Mouse (Mus musculus) gastrocnemius, postnatal 14 days (tissue): ENCODE data around the gene Chat. TPM values are rescaled to one million over a fixed set of nuclear protein-coding genes. Genes with fewer than 3 reads are reported as not detected.
"Not testable (repeated sequence)": the region's sequence is repeated elsewhere in the genome, so short reads cannot be mapped to it uniquely, and the experiment has no call there.

Source experiments
- DNase-seq: peaks from one replicate; pipeline ENCODE4 v3.0.0; 2021; ENCODE audit warnings: mixed read lengths
- intact Hi-C: fragments of 180-260 bp; cut with DNase I; formaldehyde crosslinking; loops from one replicate; pipeline ENCODE4 v1.15.1; 2025; ENCODE audit warnings: low total_unique reads
- total RNA-seq, 2 experiments: library from RNA; stranded (reverse); gene quantifications; 2 replicates each; pipeline ENCODE4 v1.2.3; 2021

Chat gene
- total RNA-seq, 2 experiments from 2014 or later = not detected

DNA sequence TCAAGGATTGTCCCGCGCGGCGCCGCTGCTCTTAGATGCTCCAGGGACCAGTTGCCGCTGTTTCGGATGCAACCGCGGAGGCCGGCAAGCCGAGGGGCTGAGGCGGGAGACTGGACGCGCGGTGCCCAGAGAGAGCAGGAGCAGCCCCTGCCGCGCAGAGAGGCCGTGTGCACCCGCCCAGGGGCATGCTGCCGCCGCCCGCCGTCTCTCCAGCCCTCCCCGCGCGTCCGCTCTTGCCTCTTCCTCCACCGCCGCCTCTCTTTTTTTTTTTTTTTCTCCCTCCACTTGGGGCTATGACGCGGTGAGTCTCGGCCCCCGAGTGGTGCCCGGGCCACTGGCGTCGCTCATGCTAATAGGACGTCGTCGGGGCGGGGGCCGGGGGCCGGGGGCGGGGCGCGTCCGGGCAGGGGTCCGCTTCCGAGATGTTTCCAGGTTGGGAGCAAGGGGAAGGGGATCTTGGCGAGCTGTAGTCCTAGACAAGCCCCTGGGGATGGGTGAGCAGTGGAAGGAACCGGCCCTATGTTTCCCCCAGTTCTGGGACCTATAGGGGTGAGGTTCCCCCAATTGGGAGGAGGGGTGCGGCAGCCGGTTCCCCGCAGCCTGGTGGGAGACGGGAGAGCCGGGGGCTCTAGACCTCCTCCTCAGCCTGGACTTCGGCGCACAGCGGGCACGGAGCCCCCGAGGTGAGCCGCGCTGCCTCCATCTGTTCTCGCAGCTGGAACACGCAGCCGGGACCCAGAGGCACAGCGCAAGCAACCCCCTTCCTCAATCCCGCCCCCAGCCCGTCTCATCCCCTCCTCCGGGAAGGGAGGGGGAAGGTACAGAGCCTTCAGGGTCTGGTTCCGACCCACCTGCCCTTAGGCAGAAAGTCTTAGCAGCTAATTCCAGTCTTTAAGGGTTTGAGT lies 936 bp downstream of the Chat start, which contains the start of gene Slc18a3:
TSS of gene Slc18a3 (minus strand) at position 250 of the 905 bp plus-strand sequence.
- intact Hi-C loops = loop anchor here (10.0 kb wide), 1 partner anchor 140 kb away; the partner anchor contains the start of gene Ogdhl
- DNase-seq = no peak

DNA sequence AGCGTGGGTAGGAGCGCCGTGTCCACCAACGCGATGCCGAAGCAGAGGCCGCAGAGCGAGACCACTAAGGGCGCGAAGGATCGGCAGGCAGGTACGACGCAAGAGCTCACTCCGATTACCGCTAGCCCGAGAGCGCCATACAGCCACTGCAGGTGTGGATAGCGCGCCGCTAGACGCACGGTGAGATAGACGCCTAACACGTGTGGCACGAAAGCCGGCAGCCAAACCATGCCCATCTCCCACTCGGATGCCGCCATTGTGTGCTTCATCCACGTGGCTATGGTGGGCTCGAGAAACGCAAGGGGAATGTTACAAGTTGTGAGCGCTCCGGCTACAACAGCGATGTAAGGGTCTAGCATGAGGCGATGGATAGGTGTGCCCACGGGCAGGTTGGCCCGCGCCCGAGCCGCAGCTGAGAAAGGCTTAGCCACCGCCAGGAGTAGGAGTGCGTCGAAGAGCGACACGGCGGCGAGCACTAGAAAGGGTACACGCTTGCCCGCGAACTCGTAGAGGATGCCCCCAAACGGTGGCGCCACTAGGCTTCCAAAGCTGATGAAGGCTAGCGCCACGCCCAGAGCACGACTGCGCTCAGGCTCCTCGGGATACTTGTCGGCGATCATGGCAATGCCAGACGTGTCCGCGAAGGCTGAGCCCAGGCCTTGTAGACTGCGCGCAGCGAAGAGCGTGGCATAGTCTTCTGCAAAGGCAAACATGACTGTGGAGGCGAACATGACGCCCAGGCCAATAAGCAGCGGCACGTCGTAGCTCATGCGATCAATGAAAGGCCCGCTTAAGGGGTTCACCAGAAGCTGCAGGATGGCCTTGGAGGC lies 2.4 kb downstream of the Chat start:
- intact Hi-C loops = loop anchor here (10.0 kb wide), 1 partner anchor 139 kb away; the partner anchor contains the start of gene Ogdhl
- no peak for DNase-seq

DNA sequence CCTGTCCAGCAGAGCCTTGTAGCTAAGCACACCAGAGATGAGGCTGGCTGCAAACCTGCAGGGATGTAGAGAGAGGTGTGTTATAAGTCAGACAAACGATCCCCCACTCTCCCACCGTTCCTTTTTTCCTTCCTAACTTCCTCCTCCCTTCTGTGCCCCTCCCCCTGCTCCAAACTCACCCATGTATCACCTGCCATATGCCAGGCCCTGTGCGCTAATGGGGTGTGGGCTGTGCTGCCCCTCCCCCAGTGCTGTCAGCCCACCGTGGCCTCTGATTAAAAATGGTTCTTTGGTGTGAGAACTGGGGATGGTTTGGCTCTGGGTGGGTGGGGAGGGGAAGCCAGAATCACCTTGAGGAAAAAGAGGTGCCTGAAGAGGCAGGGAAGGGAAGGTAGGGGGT lies 13.2 kb downstream of the Chat start:
- intact Hi-C loops = no loop called here
- DNase-seq = no peak

DNA sequence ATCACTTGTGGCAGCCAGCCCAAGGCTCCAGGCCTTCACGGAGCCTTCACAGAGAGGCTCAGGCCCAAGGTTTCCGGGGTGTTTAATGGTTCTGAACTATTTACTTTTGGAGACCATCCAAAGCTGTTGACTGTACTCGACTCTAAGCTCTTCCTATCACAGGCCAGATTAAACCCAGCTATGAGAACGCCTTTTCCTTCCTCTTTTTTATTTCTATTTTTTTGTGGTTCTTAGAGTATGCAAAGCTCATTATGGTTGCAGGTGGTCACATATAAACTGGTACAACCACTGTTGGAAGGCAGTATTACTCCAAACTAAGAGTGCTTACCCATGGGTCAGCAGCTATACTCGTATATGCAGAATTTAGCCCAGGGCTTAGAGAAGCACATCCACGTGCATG lies 18.8 kb downstream of the Chat start:
- no peak for DNase-seq
- intact Hi-C loops = no loop called here

DNA sequence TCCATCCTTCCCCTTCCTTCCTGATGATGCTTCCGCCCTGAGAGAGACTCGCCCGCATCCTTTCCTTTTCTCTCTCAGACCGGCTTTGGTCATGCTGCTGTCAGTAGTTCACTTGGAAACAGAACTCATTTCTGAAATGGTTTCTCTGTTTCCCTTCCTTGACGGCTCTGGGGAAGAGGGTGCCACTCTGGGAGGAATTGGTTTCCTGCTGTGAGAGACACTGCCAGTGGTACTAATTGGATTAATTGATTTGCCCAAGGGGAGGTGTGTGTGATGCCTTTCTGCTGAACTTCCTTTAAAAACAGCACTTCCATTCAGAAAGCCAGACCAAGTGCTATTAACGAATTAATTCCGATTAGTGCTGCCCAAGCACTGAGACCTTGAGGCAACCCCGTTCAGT lies 22.3 kb downstream of the Chat start:
- no peak for DNase-seq
- intact Hi-C loops = no loop called here

DNA sequence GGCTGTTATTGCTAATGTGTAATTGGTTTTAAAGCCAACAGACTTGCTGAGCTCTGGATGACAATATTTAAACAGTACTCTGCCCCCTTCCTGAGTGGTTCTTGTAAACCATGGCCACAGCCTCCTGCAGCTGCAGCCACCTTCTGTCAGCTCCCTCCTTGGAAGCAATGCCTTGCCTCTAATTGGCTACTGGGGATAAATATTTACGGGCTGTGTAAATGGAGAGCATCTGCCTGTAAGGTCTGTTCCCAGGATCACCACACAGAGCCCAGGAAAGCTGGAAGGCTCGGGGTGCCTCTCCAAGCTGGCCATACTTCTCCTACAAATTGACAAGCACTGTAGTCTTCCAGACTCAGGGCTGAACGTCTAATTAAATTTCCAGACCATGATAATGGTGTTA lies 26.0 kb downstream of the Chat start:
- DNase-seq = no peak
- intact Hi-C loops = no loop called here

DNA sequence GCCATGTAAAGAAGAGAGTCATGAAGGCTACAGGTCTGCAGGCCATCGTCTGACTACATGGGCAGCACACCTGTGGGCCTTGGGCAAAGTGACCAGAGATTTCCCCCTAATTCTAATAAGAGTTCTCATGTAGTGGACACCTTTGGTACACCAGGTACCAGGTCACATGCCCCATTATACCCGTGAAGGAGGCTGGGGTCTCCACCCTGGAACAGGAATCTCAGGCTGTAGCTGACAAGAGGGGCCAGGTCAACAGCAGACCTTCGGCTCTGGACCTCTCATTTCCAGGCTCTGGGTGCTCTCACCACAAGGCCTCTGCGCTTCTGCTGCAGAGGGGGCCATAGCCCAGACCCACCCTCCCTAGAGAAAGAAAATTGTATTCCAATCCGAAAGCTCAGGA lies 26.5 kb downstream of the Chat start:
- intact Hi-C loops = no loop called here

DNA sequence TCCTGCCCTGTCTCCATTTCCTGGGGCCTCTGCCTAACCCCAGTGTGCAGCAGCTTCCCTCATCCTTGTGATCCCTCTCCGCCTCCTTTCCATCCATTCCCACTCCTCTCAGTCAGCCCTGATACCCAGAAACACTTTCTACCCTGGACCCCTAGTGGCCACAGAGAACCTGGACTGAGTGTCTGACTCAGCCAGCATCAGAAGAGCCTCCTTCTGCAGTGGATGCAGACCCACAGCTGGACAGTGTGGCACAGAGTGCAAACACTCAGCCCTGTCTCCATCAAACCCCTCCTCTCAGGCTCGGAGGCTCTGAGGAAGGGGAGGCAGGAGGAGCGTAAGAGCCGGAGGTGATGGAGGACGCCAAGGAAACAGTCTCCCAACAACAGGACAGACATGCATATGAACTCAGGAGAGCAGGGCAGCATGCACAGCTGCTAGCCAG lies 28.4 kb downstream of the Chat start:
- DNase-seq = no peak
- intact Hi-C loops = no loop called here

More for the DNA sequence above, 26.5 kb downstream of the Chat start:
- no peak for DNase-seq

DNA sequence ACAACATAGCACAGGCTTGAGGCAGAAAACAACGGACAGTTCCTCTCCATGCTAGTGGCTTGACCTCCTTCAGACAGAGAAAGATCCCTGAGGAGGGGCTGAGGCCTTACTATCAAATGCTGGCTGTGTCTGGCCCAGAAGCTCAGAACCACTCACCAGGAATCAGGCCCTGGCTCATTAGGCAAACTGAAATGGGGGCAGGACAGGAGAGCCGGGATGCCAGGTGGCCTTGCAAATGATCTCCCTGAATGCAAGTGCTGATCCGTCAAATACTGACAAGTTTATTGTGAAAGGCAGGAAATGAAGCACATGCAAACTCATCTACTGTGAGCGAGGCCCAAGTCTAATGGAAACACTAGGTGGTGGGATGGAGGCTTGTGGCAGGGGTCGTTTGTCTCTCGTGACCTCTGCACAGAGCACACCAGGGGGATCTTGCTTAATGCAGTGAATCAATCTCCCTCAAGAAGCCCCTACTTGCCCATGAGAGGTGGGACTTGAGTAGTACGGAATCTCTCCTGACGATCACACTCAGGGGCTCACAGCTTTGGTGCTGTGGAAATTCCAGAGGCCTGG lies 36.7 kb downstream of the Chat start:
- intact Hi-C loops = no loop called here
- no peak for DNase-seq

DNA sequence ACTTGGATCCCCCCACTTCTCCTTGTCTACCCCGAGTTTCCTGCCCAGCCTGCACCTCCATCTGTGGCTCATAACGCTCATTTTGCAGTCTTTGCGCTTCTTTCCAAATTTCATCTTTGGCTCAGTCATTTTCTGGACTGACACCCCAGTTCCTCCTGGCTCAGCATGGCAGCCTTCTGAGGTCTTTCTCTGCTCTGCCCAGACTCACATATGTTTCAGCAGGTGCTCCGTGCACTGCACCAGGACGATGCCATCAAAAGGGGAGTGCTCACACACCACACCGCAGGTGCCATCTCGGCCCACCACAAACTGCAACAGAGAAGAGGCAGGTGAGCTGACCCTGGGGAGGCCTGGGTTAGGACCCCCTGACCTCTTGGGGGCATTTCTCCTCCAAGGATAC lies 41.8 kb downstream of the Chat start:
- no peak for DNase-seq
- intact Hi-C loops = no loop called here

DNA sequence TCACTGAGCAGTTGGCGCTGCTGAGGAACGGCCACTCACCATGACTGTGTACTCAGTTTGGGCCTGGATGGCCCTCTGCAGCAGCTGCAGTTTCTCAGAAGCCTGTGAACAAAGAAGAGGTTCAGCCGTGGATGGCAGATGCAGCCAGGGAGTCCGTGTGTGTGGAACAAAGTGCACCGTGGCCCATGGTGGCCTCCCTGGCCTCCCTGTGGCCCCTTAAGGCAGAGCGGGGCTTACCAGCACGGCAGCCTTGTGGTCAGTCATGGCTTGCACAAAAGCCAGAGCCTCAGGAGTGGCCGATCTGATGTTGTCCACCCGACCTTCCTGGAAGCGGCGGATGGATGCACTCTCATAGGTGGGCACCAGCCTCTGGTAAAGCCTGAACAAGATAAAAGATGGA lies 47.0 kb downstream of the Chat start:
- intact Hi-C loops = no loop called here
- no peak for DNase-seq

DNA sequence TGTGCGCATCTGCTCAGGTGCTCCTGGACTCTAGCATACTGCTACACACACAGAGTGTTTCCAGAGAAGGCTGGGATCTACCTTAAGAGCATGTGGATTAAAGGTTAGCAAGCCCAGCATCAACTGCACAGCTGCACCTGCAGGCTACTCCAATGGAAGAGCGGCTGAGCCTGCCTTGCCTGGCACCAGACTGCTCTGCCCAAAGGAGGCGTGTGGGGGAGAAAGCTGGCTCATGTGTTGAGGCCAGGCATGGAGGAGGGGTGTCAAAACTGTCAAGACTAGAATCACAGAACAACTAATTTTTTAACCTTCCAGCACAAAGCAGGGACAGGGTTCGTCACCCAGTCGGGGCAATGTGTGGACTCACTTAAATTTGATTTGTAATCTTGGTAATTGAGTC lies 53.7 kb downstream of the Chat start:
- DNase-seq = no peak

DNA sequence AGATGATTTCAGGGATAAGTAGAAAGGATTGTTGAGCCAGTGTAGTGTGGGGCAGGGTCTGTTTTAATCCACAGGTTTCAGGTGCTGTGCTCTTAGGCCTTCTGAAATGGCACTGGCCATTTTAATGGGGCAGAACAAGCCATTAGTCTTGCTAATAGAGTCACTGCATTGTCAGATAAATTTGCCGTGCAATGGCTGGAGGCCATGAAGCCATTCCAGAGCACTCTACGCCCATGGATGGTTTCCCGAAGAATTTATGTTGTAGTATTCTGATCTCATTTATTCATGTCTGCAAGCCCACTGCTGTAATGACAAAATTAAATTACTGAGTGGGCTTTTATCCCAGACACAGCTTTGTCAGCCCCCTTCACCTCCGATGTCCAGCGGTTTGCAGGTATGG lies 55.7 kb downstream of the Chat start:
- intact Hi-C loops = no loop called here

More for the DNA sequence above, 53.7 kb downstream of the Chat start:
- intact Hi-C loops = no loop called here

DNA sequence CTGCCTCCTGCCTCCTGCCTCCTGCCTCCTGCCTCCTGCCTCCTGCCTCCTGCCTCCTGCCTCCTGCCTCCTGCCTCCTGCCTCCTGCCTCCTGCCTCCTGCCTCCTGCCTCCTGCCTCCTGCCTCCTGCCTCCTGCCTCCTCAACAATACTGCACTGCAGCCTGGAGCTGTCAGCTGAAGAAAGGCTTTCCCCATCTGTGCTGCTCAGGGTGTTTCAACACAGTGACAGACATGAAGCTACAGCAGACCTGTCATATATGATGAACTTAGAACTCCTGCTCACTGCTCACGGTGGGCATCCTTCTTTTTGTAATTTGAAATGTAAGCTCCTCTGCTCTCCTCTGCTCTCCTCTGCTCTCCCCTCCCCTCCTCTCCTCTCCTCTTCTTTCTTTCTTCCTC lies 60.4 kb downstream of the Chat start:
- intact Hi-C loops, DNase-seq: not testable (repeated sequence)

More for the DNA sequence above, 55.7 kb downstream of the Chat start:
- no peak for DNase-seq

DNA sequence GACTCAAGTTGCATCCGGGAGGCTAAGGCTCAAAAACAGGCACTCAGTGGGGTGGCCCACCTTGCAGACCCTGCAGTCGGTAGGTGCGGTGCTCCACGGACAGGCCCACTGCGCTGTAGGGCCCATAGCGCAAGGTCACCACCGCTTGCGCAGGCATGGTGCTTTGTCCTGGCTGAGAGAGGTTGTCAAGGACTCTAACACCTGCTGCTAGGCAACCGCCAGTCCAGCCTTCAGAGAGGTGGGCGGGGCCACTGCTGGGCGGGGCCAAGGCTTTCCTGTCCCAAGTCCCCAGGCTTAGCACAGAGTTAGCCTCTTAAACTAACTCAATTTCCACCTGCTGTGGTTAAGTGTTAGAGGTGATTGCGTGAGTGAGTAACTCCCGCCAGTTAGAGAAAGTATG lies 77.6 kb downstream of the Chat start, which contains the start of gene 1700024G13Rik:
TSS of gene 1700024G13Rik (minus strand) at position 196 of the 400 bp plus-strand sequence.
- intact Hi-C loops = no loop called here

DNA sequence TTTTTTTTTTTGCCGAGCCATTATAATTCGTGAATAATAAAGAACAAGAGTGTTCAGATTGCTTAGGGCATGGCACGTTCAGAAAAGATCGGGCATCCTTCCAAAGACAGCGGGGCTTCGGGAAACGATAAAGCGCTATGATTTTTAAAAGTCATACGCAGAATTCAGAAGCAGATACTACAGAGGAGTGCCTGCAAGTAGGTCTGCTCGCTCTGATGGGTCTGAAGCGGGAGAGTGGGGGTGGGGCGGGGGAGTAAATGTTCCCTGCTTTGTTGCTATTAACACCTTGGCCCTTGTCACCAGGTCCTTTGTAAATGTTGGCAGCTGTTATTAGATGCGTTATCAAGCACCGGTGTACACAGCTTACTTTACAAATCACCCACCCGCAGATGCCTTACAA lies 84.2 kb downstream of the Chat start:
- intact Hi-C loops = no loop called here

More for the DNA sequence above, 77.6 kb downstream of the Chat start, which contains the start of gene 1700024G13Rik:
- DNase-seq = peak; percentile 16

DNA sequence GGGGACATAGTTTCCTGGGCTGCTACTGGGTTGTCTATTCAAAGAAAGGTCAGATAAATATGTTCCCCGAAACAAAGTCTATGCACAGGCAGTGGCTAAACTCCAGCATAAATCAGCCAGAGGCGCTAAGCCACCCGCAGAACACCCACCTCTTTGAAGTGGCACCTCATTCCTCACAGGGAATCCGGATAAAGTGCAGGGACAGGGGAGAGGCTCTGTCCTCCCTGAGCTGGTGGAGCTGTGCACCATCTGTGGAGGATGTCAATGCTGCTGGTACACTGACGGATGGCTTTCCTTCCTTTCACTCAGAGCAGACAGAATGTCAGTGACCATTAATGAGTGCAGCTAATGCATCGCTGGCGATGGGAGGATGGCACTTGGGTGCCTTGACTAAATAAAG lies 84.7 kb downstream of the Chat start:
- DNase-seq = no peak
- intact Hi-C loops = no loop called here

More for the DNA sequence above, 84.2 kb downstream of the Chat start:
- no peak for DNase-seq

DNA sequence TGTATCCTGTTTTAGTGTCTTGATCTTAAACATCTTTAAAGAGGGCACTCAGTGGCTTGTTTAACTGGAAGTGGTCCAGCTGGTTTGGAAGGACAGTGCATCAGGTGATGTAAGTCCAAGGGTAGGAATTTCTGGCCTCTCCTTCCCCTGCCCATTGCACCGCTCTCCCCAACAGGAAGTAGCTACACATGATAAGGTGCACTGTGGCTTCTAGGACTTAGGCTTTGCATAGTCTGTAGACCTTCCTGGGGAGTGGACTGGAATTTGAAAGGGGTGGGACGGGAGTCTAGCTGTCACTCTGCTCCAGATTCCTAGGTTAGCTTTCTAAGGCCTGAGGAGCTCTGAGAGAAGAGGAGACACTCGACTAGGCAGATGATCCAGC lies 85.7 kb downstream of the Chat start:
- no peak for DNase-seq
- intact Hi-C loops = no loop called here

DNA sequence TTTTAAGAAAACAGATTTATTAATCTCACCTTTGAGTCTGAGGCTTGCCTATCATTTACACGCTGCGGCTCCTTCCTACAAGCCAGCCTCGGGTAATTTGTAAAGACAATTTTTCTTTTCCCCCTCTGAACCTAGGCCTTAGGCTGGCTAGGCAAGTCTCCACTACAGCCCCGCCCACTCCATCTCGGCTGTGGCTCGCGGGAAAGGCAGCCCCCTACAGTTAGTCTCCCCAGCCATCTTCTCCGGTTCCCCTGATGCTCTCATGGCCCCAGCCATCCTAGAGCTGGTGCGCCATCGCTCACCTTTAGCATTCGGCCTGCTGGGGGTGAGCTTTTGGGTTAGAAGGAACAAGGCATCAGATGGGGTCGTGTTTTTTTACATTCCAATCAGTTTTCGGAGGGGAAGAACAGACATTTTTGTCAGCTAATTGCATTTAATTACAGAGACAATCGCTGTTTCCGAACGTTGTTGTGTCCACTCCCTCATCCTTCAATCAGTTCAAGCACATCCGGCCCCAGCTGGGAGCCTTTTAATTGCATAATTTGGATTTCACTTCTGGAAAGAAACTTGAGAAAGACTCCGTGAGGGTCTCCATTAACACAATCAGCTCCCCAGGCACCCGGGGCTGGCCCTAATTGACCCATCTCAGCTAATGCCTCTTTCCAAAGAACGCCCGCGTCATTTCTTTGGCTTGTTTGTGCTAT lies 86.2 kb downstream of the Chat start:
- DNase-seq = no peak

More for the DNA sequence above, 86.2 kb downstream of the Chat start:
- intact Hi-C loops = no loop called here
